Mouse (Mus musculus) T-helper 1 cell (primary cell): ENCODE measurements around the gene Dab1.

Experiments
- in situ Hi-C: fragments of 300-600 bp; cut with MboI, MseI; formaldehyde crosslinking; loops from one replicate; pipeline ENCODE4 v1.15.1; 2025; ENCODE audit warnings: high pct_unique_total_duplicates

Gene Dab1

GRCm38 (mm10) chr4:104669406-104669805, 1050.2 kb downstream of the Dab1 start:
- in situ Hi-C loops, result no loop called here

DNA sequence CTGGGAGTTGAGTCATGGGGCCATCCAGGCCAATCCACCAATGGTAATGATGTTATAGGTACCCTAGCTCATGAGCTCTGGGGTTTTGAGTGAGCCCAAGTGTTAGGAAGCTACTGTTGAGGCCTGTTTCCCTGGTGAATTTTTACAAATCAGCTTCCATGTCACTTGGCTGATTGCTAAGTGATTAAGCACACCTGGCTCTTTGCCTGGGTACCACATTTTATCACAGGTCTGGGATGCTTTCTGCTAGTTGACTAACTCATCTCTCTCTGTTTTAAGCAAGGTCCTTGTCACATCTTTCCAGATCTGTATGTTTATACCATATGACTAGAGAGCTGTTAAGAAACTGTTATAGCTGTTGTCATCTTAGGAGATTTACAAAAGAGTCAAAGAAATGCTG, 1051.6 kb downstream of the Dab1 start:
- in situ Hi-C loops, result no loop called here

DNA sequence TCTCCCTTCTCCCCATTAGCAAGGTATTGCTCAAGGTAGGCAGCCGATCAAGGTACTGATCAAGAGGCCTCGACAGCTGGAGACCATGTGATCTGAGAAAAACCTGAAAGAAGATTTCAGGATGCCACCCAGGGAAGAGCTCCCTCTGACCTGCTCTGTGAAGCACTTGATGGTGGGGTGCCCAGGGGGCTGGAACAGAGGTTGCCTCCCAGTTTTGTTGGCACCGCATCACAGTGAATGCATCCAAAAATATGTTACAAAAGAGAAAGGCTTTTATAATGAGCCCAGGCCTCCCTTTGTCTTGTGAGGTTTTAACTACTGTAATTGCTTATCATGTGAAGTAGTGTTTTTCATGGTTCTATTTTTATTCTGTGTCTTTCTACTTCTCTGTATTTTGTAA, 1054.2 kb downstream of the Dab1 start:
- in situ Hi-C loops, result no loop called here

DNA sequence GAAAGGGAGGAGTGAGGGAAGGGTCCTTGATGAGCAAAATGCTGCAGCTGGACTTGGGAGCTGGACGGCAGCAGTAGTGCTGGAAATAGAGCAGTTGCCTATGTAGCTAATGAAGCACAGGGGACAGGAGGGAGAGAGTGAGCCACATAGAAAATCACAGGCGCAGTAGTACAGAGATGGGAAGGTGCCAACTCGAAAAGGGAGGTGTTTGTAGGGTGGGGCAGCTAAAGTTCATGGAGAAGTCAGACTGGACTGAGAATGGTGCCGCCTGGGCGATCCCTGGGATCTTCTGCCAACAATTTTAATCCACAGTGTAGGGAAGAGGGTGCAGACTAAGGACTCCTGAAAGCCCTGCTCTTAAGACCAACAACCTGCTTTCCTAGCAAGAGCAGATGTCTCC, 1055.5 kb downstream of the Dab1 start:
- in situ Hi-C loops, result no loop called here

DNA sequence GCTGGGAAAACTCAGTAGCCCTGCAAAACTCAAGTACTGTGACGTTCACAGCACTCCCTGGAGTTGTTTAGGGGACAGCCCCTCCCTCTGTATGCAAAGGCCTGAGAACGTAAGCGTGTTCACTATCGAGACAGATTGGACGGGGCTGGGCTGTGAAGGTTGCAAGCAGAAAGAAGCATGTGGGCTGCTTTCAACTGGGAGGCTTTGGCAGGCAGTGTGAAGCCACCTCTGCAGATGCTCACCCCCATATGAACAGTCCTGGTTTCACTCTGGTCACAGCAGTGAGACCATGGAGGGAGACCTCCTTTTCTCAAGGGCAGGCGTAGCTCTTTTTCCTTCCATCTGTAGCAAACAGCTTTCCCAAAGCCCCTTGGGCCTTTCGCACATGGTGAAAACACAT, 1059.1 kb downstream of the Dab1 start:
- in situ Hi-C loops, result no loop called here

DNA sequence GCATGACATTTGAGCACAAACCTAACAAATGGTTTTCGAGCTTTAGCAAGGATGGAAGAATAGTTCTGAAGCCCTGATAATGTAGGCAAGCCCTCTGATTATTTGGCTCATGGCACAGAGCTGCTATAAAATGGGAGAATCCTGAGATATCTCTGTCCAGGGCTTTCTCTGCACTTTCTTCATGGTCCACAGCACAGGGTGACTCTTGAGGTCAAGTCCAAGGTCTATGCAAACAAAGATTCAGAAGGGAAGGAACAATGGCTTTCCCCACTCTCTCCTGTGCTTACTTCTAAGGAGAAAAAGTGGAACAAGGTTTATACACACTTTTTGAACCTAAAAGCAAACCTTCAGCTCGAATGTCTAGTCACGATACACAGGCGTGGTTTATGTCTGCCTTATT, 1061.3 kb downstream of the Dab1 start:
- in situ Hi-C loops, result no loop called here

DNA sequence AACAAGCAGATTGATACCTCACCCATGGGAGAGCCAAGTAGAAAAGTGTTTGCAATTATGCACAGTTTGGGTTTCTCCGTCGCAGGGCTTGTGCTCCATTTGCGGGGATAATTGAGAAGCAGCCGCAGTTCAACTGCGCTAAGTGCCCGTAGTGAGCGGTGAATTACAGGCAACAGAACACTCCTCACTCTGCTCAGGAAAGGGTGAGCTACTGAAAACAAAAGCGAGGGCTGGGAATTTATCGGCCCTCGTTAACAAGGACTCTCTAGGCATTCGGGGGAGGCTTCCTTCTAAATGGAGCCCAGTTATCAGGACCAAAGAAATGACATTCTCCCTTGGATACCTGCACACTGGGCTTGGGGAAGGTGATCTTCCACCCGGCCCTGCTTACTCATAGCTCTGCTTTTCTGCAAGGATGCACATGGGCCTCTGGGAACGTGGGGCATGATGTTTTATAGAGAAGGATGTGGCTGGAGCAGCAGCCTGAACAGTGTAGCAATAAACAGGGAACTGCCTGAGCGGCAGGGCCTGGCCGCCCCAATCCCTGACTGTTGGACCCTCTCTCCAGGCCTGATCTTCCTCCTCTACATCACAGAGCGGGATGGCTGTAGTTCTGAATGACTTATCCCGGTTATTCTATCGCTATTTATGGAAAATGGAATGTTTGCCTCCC, 1067.1 kb downstream of the Dab1 start:
- in situ Hi-C loops, result no loop called here

- in situ Hi-C loops, result no loop called here
Measured at GRCm38 (mm10) chr4:104689047-104689446, 1069.9 kb downstream of the Dab1 start.

- in situ Hi-C loops, result no loop called here
Measured at GRCm38 (mm10) chr4:104691026-104691425, 1071.9 kb downstream of the Dab1 start.

DNA sequence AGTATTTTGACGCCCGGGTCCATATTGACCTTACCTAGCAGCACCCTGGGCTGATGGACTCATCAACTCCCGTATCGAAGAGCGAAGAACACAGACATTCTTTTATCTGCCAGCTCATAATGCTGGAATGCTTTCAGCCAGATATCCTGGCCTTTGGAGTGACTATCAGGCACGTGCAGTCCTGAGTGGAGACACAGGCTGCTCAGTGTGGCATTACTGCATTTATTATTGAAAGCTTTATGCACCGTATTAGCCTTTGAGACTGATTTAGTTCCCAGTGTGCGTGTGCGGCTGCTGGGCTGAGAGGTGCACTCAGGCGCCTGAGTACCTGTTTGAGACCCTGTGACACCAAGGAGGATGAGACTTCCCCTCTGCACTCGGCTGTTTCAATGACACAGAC, 1075.0 kb downstream of the Dab1 start:
- in situ Hi-C loops, result no loop called here

DNA sequence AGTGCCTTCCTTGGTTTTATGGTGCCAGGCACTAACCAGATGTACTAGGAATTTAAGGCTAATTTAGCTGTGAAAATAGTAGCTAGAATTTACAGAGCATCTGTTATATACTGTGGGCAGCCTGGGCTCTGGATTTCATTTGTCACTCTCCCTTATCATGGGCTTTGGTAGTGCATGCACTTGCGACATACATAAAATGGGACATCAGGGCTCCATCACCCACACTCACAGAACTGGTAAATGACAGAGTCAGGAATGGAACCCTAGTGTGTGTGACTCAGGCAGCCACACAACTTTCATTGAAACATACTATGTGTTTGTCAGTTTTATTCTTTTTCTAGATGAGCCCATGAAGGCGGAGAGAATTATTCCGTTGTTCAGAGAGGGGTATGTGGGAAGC, 1077.4 kb downstream of the Dab1 start:
- in situ Hi-C loops, result no loop called here

- in situ Hi-C loops, result no loop called here
Measured at GRCm38 (mm10) chr4:104697703-104698102, 1078.5 kb downstream of the Dab1 start.

DNA sequence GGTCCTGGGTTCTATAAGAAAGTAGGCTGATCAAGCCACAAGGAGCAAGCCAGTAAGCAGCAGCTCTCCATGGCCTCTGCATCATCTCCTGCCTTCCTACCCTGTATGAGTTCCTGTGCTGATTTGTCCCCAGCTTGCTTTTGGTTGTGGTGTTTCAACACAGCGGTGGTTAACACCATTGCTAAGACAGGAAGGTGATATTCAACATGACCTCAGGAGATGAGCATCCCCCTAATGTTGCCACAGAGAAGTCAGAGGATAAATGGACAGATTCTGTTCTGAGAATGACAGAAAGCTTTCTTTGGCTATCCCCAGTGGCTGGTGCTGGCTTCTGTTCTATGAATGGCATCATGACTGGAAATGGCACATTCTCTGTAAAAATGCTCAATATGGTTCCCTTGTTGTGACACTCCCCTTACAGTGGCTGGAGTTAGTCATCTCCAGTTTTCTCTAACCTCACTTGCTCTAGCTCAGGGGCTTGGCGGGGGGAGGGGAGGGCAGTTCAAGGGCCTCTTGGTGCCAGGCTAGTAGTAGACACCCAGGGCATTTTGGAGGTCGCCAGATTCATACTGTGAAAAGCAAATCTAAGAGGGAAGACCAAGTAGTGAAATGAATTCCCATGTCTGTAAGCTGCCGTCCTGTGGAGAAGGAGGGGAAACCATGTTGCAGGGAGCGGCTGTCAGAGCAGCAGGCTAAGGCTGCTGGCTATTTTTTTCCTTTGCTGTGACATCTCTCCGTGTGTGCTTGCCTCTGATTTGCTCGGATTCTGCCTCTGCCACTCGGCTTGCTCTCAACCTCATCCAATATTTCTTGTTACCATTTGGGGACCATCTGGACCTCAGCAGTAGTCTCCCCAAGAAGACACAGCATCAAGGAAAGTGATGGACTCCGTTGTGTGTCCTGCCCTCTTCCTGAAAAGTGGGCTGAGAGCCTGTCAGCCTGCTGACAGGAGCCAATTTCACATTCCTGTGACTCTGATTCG, 1086.8 kb downstream of the Dab1 start:
- in situ Hi-C loops, result no loop called here

GRCm38 (mm10) chr4:104712338-104713083, 1093.4 kb downstream of the Dab1 start:
- in situ Hi-C loops, result no loop called here

GRCm38 (mm10) chr4:104714925-104715519, 1095.9 kb downstream of the Dab1 start:
- in situ Hi-C loops, result no loop called here

DNA sequence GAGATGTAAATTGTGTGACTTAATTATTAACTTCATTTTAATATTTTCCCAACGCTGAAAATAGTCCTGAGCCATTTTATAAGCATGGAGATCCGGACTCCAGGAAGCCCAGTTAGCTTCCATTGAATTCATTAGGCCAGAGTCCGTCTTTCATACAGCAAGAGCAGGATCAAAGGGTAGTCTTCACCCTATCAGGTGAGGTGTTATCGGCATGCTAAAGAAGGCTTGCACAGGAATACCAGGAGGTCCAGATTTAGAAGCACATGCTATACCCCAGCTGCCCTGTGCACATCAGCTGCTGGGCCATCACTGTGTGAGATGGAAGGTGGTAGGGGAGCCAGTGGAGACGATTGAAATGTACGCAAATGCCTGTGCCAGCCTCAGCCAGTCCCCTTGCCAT, 1096.7 kb downstream of the Dab1 start:
- in situ Hi-C loops, result no loop called here

- in situ Hi-C loops, result no loop called here
Measured at GRCm38 (mm10) chr4:104716506-104716905, 1097.3 kb downstream of the Dab1 start.

- in situ Hi-C loops, result no loop called here
Measured at GRCm38 (mm10) chr4:104718973-104719795, 1100.0 kb downstream of the Dab1 start.

DNA sequence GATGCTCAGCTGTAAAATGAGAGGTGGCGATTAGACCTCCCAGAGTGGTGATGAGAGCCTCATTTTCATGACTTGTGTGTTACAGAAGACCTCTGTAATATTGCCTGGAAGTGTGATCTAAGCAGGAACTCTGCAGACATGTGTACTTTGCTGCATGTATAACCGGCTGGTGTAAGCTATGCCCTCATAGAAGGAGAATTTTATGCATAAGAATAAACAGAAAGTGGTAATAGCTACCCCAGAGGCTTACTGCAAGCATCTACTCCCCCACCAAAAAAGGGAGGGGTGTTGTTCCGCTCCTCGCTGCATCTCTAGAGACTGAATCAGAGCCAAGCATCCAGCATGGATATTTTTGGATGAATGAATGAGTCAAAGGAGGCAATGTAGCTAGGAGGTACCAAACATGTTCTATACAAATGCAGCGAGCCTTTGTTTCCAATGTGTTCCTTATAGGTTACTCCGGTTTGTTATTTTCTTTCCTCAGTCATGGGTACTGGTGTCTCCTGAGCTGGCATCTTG, 1104.4 kb downstream of the Dab1 start:
- in situ Hi-C loops, result no loop called here

DNA sequence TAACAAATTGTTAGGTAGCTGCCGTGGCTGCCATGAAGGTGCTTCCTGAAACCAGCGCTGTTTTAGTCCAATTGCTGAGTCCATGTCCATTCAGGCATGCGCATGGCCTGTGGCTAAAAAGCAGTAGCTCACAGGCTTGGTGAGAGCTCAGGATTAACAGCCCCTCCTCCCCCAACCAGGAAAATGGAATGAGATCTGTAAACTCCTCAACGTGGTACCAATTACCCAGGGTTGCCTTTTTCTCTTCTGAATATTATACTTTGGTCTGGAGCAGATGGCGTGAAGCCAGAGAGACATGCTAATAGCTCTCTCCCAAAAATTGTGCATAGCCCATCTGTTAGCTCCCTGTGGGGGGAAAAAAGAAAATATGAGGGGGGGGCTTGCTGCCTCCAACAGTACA, 1105.1 kb downstream of the Dab1 start:
- in situ Hi-C loops, result no loop called here

DNA sequence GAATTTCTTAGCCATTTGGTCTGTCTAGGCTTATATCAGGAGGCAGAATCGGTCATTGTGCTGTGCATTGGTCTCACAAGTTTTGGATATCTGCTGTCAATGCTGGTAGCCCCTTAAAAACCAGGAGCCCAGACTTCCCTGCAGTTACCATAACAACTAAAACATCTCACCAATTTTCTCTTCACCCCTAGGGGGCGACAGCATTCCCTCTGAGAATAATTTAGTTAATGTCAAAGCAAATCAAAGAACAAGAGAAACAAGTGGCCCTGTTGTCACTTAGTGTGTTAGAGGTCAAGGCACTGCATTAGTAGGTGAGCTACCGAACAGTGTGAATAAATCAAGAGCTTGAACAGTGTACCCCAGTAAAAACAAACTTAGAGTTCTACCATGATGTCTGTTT, 1106.5 kb downstream of the Dab1 start:
- in situ Hi-C loops, result no loop called here
